Mouse (Mus musculus) cortical plate, adult 2 months (tissue): ENCODE data around the gene Eif2b3.

ENCODE experiments used
- CTCF ChIP-seq: fragments of 200-500 bp; IDR thresholded peaks from 2 replicates; pipeline ENCODE4 v1.5.1; 2011; ENCODE audit warnings: mild to moderate bottlenecking, control low read depth, low read length; ENCODE audit not compliant: insufficient read depth; ENCODE audit errors: extremely low read depth
- POLR2A ChIP-seq: fragments of 200-500 bp; IDR thresholded peaks from 2 replicates; pipeline ENCODE4 v1.6.1; 2011; ENCODE audit warnings: mild to moderate bottlenecking, low read length, control low read depth; ENCODE audit not compliant: insufficient read depth; ENCODE audit errors: extremely low read depth

DNA sequence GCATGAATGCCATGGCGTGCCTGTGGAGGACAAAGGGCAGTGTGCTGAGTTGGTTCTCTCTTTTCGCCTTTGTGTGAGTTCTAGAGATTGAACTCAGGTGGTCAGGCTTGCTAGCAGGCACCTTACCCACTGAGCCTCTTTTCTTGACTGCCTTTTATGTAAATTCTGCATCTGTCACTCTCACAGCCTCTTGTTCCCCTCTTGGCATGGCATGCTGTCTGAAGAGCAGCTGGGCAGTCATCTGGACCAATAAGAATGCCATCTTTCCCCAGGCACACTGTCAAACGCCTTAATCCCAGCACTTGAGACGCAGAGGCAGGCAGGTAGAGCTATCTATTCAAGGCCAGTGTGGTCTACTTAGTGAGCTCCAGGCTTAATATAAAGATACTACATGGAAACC lies 34.8 kb downstream of the Eif2b3 start:
- no peak for TF ChIP-seq POLR2A
- no peak for TF ChIP-seq CTCF
